Mouse (Mus musculus) frontal cortex, postnatal 36 days (tissue): ENCODE data around the gene Mgat4c.
A peak's percentile ranks its signal among the peaks of the same experiment; 100 is the strongest.
"Not testable (repeated sequence)": the region's sequence is repeated elsewhere in the genome, so short reads cannot be mapped to it uniquely, and the experiment has no call there.

ENCODE experiments used
- DNase-seq, 2 experiments: peaks; one replicate each; pipeline ENCODE4 v3.0.0; 2022; ENCODE audit warnings: low spot score in 2 of 2

Mgat4c gene

DNA sequence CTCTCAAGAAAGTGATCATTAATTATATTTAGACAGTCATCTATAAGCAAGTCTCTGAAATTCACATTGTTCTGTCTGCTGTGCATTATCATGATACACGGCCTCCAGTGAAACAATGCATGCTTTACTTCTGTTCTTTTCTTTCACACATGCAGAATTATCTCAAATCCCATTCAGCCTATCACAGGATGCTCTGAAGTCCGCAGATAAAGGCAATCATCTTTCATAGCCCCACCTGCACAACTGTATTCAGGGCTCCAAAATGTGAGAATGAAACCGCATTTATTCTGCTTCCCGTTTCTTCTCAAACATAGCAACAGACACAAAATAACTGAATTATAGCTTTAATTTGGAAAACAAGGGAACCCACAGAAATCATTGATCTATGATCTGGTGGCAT, 446.1 kb downstream of the Mgat4c start:
- no peak for DNase-seq

- DNase-seq = no peak
Measured at GRCm38 (mm10) chr10:102154865-102155264, 473.6 kb downstream of the Mgat4c start.

GRCm38 (mm10) chr10:102155853-102156252, 474.6 kb downstream of the Mgat4c start:
- no peak for DNase-seq

DNA sequence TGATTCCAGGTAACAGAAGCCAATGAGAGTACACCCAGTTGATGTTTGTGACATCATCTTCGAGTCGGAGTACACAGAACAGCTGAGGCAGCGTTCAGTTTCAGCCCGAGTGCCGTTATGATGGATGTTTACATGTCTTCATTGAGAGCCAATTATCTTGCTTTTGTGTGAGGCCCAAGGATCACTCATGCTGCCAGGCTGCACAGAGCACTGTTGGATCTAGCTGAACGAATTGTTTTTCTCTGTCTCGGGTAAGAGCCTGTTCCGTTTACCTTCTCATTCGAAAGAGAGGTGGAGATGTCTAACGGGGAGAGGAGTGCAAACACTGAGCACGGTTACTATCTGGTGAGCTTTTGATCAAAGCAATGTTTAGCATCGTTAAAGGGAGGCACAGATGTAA, 477.5 kb downstream of the Mgat4c start:
- peak; percentile 31 to 33 for DNase-seq

DNA sequence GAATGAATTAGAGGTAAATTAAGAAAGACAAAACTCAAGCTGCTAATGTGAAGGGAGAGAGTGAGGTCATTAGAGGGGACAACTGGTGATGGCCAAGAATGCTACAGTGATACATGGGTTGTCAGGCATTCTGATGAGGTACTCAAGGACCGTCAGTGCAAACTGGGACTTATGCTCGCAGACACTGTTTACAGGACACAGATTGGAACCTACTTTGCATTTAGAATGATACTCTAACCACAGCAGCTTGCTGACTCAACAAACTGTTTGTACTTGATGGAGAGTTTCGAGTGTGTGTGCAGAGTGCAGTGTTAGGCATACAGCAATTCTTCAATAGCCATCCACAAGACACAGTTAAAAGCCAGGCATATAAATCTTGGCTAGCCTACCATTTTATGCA, 503.4 kb downstream of the Mgat4c start:
- DNase-seq = peak; percentile 11 to 23

GRCm38 (mm10) chr10:102191646-102192045, 510.4 kb downstream of the Mgat4c start:
- DNase-seq = no peak

- DNase-seq = no peak
Measured at GRCm38 (mm10) chr10:102196850-102197249, 515.6 kb downstream of the Mgat4c start.

DNA sequence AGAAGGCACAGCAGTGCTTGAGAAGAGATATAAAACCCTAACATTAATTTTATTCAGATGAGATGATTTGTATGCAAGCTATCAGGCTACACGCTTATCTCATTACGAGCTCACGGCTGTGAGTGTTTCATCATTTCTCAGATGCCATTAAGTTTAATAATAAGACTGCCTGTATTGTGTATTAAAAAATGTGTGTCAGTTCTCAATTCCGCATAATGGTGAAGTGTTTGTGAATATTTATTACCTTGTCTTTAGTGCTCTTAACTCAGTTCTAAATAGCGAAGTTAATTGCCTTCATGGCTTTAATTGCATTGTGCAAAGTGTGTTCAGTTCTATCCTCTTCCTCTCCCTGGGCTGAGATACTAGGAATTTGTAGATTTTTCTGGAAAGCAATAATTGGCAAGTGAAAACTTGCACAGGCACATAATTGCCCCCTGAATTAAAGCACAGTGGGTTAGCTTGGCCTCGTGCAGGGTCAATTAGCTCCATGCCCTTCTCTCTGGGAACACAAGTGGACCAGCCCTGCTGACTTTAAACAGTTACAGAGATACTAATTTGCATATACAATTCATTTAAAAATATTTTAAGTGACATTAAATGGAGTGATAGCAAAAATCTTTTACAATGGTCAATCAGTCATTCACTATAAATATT, 557.4 kb downstream of the Mgat4c start:
- no peak for DNase-seq

DNA sequence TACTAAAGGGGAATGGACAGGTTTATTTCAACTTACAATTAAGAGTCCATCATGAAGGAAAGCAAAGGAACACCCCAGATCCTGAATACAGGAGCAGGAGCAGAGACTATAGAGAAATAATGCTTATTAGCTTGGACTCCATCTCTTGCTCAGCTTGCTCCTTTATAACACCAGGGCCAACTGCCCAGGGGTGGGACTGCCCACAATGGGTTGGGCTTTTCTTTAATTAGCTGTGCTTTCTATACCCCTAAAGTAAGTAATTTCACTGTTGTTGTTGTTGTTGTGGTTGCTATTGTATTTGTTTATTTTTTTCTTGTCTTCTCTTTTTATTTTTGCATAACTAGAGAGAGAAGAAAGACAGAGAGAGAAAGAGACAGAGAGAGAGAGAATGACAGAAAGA, 562.6 kb downstream of the Mgat4c start:
- no peak for DNase-seq

GRCm38 (mm10) chr10:102244601-102245000, 563.3 kb downstream of the Mgat4c start:
- DNase-seq = no peak

- no peak for DNase-seq
Measured at GRCm38 (mm10) chr10:102245269-102245668, 564.0 kb downstream of the Mgat4c start.

DNA sequence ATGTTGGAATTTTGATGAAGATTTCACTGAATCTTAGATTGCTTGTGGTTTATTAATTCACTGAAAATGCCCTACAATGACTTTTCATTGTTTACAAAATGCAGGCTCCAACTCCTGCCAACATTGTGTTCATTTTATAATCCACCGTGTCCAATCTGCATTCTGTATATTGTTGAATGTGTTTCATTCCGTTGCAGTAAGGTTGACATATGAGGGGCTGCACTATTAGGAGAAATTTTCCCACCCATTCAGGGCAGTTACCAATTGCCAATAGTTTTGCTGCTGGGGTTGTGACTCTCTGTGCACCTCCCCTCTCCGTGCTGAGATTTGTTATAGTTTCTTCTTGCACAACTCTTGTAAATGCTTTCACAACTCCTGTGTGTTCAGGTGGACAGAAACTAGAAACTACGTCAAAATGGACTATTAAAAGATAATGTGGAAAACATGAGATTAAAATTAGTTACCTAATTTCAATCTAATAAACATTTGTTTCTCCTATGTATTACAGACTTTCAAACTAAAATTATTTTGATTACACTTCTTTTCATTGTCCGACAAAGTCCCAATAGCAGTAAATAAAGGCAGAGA, 627.7 kb downstream of the Mgat4c start:
- no peak for DNase-seq

- no peak for DNase-seq
Measured at GRCm38 (mm10) chr10:102365685-102366381, 684.5 kb downstream of the Mgat4c start.

DNA sequence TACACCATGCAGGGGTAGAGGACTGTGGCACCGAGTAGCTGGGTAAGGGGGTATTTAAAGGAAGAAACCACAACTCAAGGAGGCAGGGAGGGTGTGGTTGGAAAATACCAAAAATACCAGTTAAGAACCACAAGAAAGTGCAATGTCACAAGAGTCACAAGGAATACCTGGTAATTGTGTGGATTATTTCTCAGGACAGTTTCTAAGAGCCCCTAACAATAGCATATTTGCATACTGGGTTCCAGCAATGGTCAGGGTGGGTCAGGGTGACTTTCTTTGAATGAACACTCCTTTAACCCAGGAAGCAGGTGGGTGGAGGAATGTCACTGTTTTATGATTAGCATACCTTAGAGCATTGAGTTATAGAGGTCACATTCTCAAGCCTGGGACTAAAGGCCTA, 689.3 kb downstream of the Mgat4c start:
- no peak for DNase-seq

DNA sequence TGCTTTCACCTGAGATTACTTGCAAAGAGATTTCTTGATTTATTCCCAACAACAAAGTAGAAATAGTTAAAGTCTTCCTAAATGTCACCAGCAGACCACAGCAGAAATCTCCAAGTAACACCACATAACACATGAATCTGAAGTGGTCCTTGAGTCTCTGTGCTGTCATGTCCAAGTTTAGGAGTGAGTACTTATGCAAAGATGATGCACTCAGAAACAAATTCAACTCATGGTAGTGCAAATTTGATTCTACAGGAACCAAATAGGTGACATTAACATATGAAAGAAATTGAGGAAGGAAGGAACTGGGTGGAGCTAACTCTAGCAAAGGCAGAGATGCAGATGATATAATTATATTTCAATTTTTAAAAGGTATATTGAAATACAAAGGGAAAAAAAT, 690.8 kb downstream of the Mgat4c start:
- DNase-seq = no peak

- DNase-seq = no peak
Measured at GRCm38 (mm10) chr10:102374061-102374460, 692.8 kb downstream of the Mgat4c start.

GRCm38 (mm10) chr10:102377377-102377776, 696.1 kb downstream of the Mgat4c start:
- DNase-seq = no peak

- DNase-seq = no peak
Measured at GRCm38 (mm10) chr10:102389223-102389622, 707.9 kb downstream of the Mgat4c start.

GRCm38 (mm10) chr10:102417654-102418272, 736.5 kb downstream of the Mgat4c start:
- no peak for DNase-seq

GRCm38 (mm10) chr10:102435048-102435447, 753.8 kb downstream of the Mgat4c start:
- peak; percentile 28 to 31 for DNase-seq

- DNase-seq = not testable (repeated sequence)
Measured at GRCm38 (mm10) chr10:102435467-102435866, 754.2 kb downstream of the Mgat4c start.
